Mouse (Mus musculus) lung, embryonic 15.5 days (tissue): ENCODE measurements around the gene Plekho1. TPM values are rescaled to one million over a fixed set of nuclear protein-coding genes. Genes with fewer than 3 reads are reported as not detected.

Experiments
- polyA plus RNA-seq: library from polyadenylated mRNA; unstranded; fragments of >200 nt; fragmentation: Nextera tagmentation; extraction: Ambion mirVana; gene quantifications from 2 replicates; pipeline ENCODE4 v1.2.1, GENCODE M21; 2015

Gene Plekho1
- polyA plus RNA-seq, 1 experiment from 2014 or later = 38.2 TPM

Other genes with a start within 250 kb of the Plekho1 start
- 51.8 and 52.8 TPM in 2 replicates for gene Tars2, start 235.8 kb downstream of the Plekho1 start, polyA plus RNA-seq
- 20.5 and 21.3 TPM in 2 replicates for gene Rprd2, start 177.1 kb downstream of the Plekho1 start, polyA plus RNA-seq
- 49.3 and 51.0 TPM in 2 replicates for gene Prpf3, start 140.1 kb downstream of the Plekho1 start, polyA plus RNA-seq
- gene Mrps21, start 124.5 kb downstream of the Plekho1 start, polyA plus RNA-seq = 305 and 336 TPM in 2 replicates
- gene Ciart, start 113.8 kb downstream of the Plekho1 start, polyA plus RNA-seq = 4.9 and 5.2 TPM in 2 replicates
- 69.8 and 76.9 TPM in 2 replicates for gene BC028528, start 104.0 kb downstream of the Plekho1 start, polyA plus RNA-seq
- gene Aph1a, start 102.0 kb downstream of the Plekho1 start, polyA plus RNA-seq = 37.9 and 47.4 TPM in 2 replicates
- 11.6 and 11.9 TPM in 2 replicates for gene Car14, start 91.3 kb downstream of the Plekho1 start, polyA plus RNA-seq
- 222 and 233 TPM in 2 replicates for gene Anp32e, start 66.8 kb downstream of the Plekho1 start, polyA plus RNA-seq
- 32.2 and 33.4 TPM in 2 replicates for gene Vps45, start 62.5 kb upstream of the Plekho1 start, polyA plus RNA-seq
- gene Otud7b, start 108.5 kb upstream of the Plekho1 start, polyA plus RNA-seq = 22.0 and 22.9 TPM in 2 replicates
- 11.2 and 14.9 TPM in 2 replicates for gene Mtmr11, start 166.0 kb upstream of the Plekho1 start, polyA plus RNA-seq
- 168 and 175 TPM in 2 replicates for gene Sf3b4, start 176.3 kb upstream of the Plekho1 start, polyA plus RNA-seq
- gene Sv2a, start 185.2 kb upstream of the Plekho1 start, polyA plus RNA-seq = 3.7 and 4.4 TPM in 2 replicates
- gene Bola1, start 223.7 kb upstream of the Plekho1 start, polyA plus RNA-seq = 56.8 and 64.4 TPM in 2 replicates
- gene Hist2h2ab, start 223.9 kb upstream of the Plekho1 start, polyA plus RNA-seq = 1.1 and 1.4 TPM in 2 replicates
- gene Hist2h2ac, start 224.9 kb upstream of the Plekho1 start, polyA plus RNA-seq = 13.7 and 17.4 TPM in 2 replicates
- 7.2 and 7.4 TPM in 2 replicates for gene Hist2h2be, start 225.1 kb upstream of the Plekho1 start, polyA plus RNA-seq
- gene Hist2h3c2, start 243.1 kb upstream of the Plekho1 start, polyA plus RNA-seq = 9.8 and 13.7 TPM in 2 replicates
- 58.4 and 70.0 TPM in 2 replicates for gene Hist2h2aa2, start 244.3 kb upstream of the Plekho1 start, polyA plus RNA-seq
- 20.4 and 20.5 TPM in 2 replicates for gene Hist2h2aa1, start 249.5 kb upstream of the Plekho1 start, polyA plus RNA-seq